18 mouse cellular contexts compared by ENCODE assay signal in the genomic region with DNA sequence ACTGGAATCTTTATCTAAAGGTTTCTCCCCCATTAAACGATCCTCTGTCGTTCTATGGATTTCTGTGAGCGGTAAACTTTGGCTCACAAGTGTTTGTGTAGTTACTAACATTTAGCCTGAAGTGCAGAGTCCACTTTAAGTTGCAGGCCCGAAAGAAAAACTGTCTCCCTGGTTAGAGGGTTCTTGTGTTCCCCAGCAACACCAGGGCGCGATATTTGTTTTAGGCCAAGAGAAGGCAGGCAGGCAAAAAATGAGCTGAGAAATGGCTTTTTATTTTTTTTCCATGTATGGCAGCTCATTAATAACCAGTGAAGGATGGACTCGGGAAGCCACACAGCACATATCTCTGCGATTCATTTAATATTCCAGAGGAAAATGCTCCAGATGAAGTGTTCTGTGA.
DNase-seq lines count a peak whose midpoint lies in the region; ATAC-seq and TF ChIP-seq lines count a peak whose summit lies in the region.
"Had no signal": no experiment of that assay in that cellular context is flagged by ENCODE, and none has a peak within 500 bp of the region (broad histone marks: within the 10 kb centered on the region; RNA-seq: fewer than 3 reads in every experiment).

No protein-coding gene starts in this region.

- H3K9ac ChIP-seq in lung, postnatal 0 days (replicated peaks; ENCODE audit: low read depth) = no peak overlapping the region
- no peak overlapping the region for H3K9ac ChIP-seq in embryonic facial prominence, embryonic 13.5 days
- 0 out of 2 replicates have a peak overlapping the region, but pooled peaks have one; percentile 9 for H3K9ac ChIP-seq in forebrain, embryonic 13.5 days
- H3K9ac ChIP-seq in limb, embryonic 12.5 days (replicated peaks) = no peak overlapping the region
- H3K9ac ChIP-seq: heart, embryonic 15.5 days; hindbrain, embryonic 15.5 days; kidney, embryonic 15.5 days; stomach, embryonic 15.5 days had no signal

- no peaks in the 10 kb centered on the region for H3K27me3 ChIP-seq in lung, postnatal 0 days (replicated peaks; ENCODE audit: insufficient read depth, low read length)
- H3K27me3 ChIP-seq in embryonic facial prominence, embryonic 13.5 days = no peaks in the 10 kb centered on the region
- H3K27me3 ChIP-seq in forebrain, embryonic 13.5 days = no peaks in the 10 kb centered on the region
- H3K27me3 ChIP-seq in limb, embryonic 12.5 days = peaks cover 12% of the 10 kb centered on the region; the same call in 1 of the 2 replicates
- H3K27me3 ChIP-seq: heart, embryonic 15.5 days; hindbrain, embryonic 15.5 days; kidney, embryonic 15.5 days; stomach, embryonic 15.5 days had no signal

- peak overlapping the region; percentile 55 for H3K27ac ChIP-seq in lung, postnatal 0 days (ENCODE audit: low read length)
- H3K27ac ChIP-seq in embryonic facial prominence, embryonic 13.5 days = peak overlapping the region; percentile 93
- H3K27ac ChIP-seq in forebrain, embryonic 13.5 days = peak overlapping the region; percentile 91
- peak overlapping the region; percentile 84 for H3K27ac ChIP-seq in limb, embryonic 12.5 days
- H3K27ac ChIP-seq in gastrocnemius, adult 2 months = no peak overlapping the region
- H3K27ac ChIP-seq: heart, embryonic 15.5 days; hindbrain, embryonic 15.5 days; kidney, embryonic 15.5 days; macrophage; stomach, embryonic 15.5 days had no signal

- H3K36me3 ChIP-seq in lung, postnatal 0 days (ENCODE audit: insufficient read depth, low read length) = no peaks in the 10 kb centered on the region
- no peaks in the 10 kb centered on the region for H3K36me3 ChIP-seq in embryonic facial prominence, embryonic 13.5 days
- no peaks in the 10 kb centered on the region for H3K36me3 ChIP-seq in forebrain, embryonic 13.5 days (ENCODE audit: poor library complexity, severe bottlenecking)
- H3K36me3 ChIP-seq in limb, embryonic 12.5 days = no peaks in the 10 kb centered on the region
- H3K36me3 ChIP-seq: heart, embryonic 15.5 days; hindbrain, embryonic 15.5 days; kidney, embryonic 15.5 days; stomach, embryonic 15.5 days had no signal

- peak; percentile 54 for DNase-seq in lung, postnatal 0 days (ENCODE audit: low spot score)
- DNase-seq in lung, postnatal 25 days (ENCODE audit: low spot score) = no peak
- no peak for DNase-seq in cerebellum, adult 11-12 months
- no peak for DNase-seq in gastrocnemius, adult 2 months
- DNase-seq in adrenal gland, adult 2 months = no peak
- DNase-seq: adrenal gland, adult 8-10 months; cerebellum, adult 18-20 months; heart, adult 18-20 months; thymus, postnatal 14 days had no signal

- no peaks in the 10 kb centered on the region for H3K9me3 ChIP-seq in lung, postnatal 0 days (ENCODE audit: low read length)
- no peaks in the 10 kb centered on the region for H3K9me3 ChIP-seq in embryonic facial prominence, embryonic 13.5 days
- no peaks in the 10 kb centered on the region for H3K9me3 ChIP-seq in forebrain, embryonic 13.5 days (replicated peaks)
- no peaks in the 10 kb centered on the region for H3K9me3 ChIP-seq in limb, embryonic 12.5 days
- H3K9me3 ChIP-seq: heart, embryonic 15.5 days; hindbrain, embryonic 15.5 days; kidney, embryonic 15.5 days; stomach, embryonic 15.5 days had no signal

- peaks cover 11% of the 10 kb centered on the region; the same call in 1 of the 2 replicates for H3K4me1 ChIP-seq in lung, postnatal 0 days (ENCODE audit: insufficient read depth, low read depth, low read length)
- H3K4me1 ChIP-seq in embryonic facial prominence, embryonic 13.5 days = peaks cover 52% of the 10 kb centered on the region
- H3K4me1 ChIP-seq in forebrain, embryonic 13.5 days = peaks cover 67% of the 10 kb centered on the region
- peaks cover 58% of the 10 kb centered on the region for H3K4me1 ChIP-seq in limb, embryonic 12.5 days (replicated peaks)

- no peak overlapping the region for H3K4me2 ChIP-seq in lung, postnatal 0 days (replicated peaks; ENCODE audit: low read depth, low read length)
- H3K4me2 ChIP-seq in embryonic facial prominence, embryonic 13.5 days = no peak overlapping the region
- H3K4me2 ChIP-seq in forebrain, embryonic 13.5 days = no peak overlapping the region
- H3K4me2 ChIP-seq in limb, embryonic 12.5 days = no peak overlapping the region
- H3K4me2 ChIP-seq: heart, embryonic 15.5 days; hindbrain, embryonic 15.5 days; kidney, embryonic 15.5 days; stomach, embryonic 15.5 days had no signal

- ATAC-seq in lung, postnatal 0 days = no peak
- no peak for ATAC-seq in embryonic facial prominence, embryonic 13.5 days (ENCODE audit: insufficient number of reproducible peaks, insufficient read depth, low FRiP score, low TSS enrichment, low read depth)
- no peak for ATAC-seq in forebrain, embryonic 13.5 days
- no peak for ATAC-seq in limb, embryonic 12.5 days (ENCODE audit: insufficient number of reproducible peaks, insufficient read depth, low FRiP score, low TSS enrichment, low read depth)
- ATAC-seq: CD4-positive, CD25-positive, alpha-beta regulatory T cell, adult 4 months had no signal

- TF ChIP-seq EP300 in lung, postnatal 0 days (IDR thresholded peaks at IDR 0.05) = no peak

- intact Hi-C loops in gastrocnemius, adult 2 months (cut with DNase I) = no loop called here

- TF ChIP-seq CTCF in lung, postnatal 0 days (IDR thresholded peaks at IDR 0.05) = no peak
- no peak for TF ChIP-seq CTCF in gastrocnemius, adult 2 months (IDR thresholded peaks at IDR 0.05)

- no peak overlapping the region for H3K4me3 ChIP-seq in lung, postnatal 0 days (ENCODE audit: low read depth, low read length)
- no peak overlapping the region for H3K4me3 ChIP-seq in embryonic facial prominence, embryonic 13.5 days
- H3K4me3 ChIP-seq in forebrain, embryonic 13.5 days = no peak overlapping the region
- H3K4me3 ChIP-seq in limb, embryonic 12.5 days (replicated peaks) = no peak overlapping the region
- H3K4me3 ChIP-seq in gastrocnemius, adult 2 months = no peak overlapping the region
- H3K4me3 ChIP-seq: heart, embryonic 15.5 days; hindbrain, embryonic 15.5 days; kidney, embryonic 15.5 days; stomach, embryonic 15.5 days had no signal

- WGBS in lung, postnatal 0 days = 25% methylated on average over 8 of the region's 8 CpGs
- 85% methylated on average over 8 of the region's 8 CpGs for WGBS in embryonic facial prominence, embryonic 13.5 days
- 68% methylated on average over 8 of the region's 8 CpGs for WGBS in forebrain, embryonic 13.5 days
- 79% methylated on average over 8 of the region's 8 CpGs for WGBS in limb, embryonic 12.5 days
